Mouse (Mus musculus) right cerebral cortex, postnatal 36 days (tissue): ENCODE data around the gene Hhatl.

ENCODE experiments used
- DNase-seq, 2 experiments: peaks; one replicate each; pipeline ENCODE4 v3.0.0; 2022; ENCODE audit warnings: low spot score in 2 of 2, mixed read lengths in 1 of 2

The Hhatl gene

DNA sequence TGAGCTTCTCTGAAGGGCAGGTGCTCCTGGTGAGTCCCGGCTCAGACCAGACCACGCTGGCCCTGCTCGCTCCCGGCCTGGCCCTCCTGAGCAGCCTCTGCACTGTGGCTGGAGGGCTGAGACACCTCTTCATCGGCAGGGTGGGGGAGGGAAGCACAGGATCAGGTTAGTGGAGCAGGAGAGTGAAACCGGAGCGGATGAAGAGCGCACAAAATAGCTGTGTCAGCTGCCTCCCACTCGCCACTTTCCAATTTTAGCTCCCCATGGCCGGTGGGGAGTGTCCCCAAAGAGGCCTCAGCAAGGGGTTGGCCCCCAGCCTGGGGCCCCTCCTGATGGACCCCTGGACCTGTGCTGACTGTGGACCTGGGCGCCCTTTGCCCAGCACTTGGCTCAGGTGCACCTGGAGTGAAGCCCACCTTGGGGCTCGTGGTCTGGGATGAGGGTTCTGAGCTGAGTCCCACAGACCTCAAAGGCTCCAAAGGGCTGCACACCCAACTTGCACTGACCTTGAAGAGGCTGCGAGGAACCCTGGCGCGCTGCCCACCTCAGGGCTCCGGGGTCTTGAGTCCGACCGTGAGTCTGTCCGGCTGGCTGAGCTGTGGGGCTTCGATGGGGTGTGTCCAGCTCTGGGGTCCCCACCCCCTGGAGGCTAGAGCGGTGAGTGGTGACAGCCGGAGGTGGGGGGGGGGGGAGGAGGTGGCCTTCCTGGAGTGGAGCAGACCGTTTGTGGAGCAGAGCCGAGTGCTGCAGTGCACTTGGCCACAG, at the start of gene Hhatl:
TSS of gene Hhatl (minus strand) at position 751 of the 765 bp plus-strand sequence.
- no peak for DNase-seq

DNA sequence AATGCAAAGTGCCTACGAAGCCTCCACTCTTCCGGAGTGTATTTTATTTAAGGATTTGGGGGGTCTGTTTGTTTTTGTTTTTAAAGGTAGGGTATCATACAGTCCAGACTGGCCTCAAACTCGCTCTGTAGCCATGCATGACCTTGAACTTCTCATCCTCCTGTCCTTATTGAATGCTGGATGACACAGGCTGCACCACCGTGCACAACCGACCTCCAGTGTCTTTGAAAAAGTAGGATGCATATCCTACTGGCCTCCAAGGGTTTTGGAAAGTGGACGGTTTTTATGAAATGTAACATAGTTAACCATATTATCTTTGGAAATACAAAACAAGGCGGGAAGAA, 47.3 kb upstream of the Hhatl start:
- no peak for DNase-seq

DNA sequence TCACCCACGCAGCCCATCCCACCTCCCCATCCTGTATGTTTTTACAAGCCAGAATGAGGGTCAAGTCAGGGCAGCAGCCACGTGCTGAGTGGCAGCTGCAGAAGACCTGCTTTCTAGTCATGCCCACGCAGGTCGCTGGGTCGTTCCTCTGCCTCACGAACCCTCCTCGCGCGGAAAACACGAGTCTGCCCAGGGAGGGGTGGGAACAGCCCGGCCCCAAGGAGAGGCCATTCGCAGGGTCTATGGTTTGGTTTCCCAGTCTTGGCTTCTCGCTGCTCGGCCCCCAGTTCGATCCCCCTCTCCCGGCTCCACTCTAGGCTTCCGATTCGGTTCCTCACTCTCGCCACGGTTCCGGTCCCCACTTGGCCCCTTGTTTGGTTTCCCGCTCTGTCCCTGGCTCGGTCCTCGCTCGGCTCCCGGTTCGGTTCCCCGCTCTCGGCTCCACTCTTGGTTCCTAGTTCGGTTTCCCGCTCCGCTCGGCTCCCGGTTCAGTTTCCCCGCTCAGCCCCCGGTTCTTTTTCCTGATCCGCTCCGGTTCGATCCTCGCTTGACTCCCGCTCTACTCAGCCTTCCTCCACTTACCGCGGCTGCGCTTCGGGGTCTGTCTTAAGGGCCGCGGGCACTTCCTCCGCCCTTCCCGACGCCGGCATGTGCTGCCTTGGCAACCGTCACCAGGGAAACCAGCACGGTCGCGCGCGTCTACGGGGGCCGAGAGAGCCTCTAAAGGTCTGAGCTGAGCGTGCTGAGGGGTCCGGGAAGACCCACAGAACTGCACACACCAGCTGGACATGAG, 46.7 kb upstream of the Hhatl start, which contains the start of gene Ccdc13:
TSS of gene Ccdc13 (minus strand) at position 633 of the 793 bp plus-strand sequence.
- peak; percentile 81 to 88 for DNase-seq

DNA sequence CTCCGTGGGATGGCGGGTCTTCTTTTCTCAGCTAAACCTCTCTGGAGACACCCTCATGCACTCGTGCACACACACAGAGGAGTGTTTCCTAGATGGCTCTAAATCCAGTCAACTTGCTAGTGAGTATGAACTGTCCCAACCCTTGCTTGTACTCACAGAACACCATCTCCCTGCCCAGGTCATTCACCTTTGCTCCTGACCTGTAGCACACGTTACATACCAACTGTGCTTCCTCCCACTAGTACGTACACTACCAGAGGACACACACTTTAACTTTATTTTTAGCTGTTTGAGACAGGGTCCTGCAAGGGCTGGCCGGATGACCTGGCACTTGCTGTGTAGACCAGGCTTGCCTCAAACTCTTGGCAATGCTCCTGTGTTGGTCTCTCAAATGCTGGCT, 45.7 kb upstream of the Hhatl start:
- no peak for DNase-seq

- no peak for DNase-seq
Observed at GRCm38 (mm10) chr9:121833825-121834224, 41.5 kb upstream of the Hhatl start.

DNA sequence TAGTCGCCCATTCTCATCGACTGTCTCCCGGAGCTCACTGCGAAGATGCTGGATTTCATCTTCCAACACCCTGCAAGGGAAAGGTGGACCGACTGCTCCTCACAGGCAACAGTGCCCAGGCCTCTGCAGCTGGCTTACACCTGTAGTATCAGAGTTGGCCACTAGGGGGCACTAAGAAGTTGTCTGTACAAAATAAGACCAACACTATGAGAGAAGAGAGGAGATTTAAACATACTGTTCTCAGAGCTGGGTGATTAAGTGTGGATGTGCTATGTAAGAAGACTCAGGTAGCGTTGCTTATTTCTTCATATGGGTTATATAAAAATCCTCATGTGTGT, 38.6 kb upstream of the Hhatl start:
- peak; percentile 72 to 75 for DNase-seq

DNA sequence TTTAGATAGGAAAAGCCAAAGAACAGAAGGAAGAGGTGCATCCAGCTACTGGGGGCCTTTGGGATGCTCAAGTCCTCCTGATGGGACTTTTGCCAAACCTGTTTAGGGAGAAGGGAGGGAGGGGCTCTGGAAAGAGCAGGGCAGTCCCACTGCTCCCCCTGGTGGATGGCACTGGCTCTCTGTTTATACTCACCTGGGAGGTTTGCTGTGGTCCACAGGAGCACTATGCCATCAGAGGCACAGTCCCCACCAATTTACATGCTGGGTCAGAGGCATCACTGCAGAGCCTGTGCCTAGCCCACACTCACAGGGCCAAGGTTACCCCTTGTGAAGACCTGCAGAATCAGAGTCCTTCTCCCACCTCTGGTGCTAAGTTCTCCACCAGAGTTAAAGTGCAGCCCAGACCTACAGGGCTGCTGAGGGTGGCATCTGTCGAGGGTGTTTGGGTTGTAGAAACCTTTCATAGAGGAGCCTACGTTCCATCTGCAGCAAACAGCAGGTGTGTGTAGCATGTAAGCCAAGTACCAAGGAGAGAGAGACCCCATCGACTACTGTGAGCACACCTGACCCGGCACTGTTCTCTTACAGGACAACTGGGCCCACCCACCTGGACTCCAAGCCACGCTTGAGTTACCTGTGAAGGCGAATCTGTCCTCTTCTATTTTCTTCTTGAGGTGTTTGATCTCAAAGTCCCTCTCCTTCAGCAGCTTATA, 38.1 kb upstream of the Hhatl start:
- DNase-seq, result no peak

- DNase-seq, result no peak
Observed at GRCm38 (mm10) chr9:121829270-121829992, 37.1 kb upstream of the Hhatl start.

GRCm38 (mm10) chr9:121828314-121828713, 36.0 kb upstream of the Hhatl start:
- no peak for DNase-seq

DNA sequence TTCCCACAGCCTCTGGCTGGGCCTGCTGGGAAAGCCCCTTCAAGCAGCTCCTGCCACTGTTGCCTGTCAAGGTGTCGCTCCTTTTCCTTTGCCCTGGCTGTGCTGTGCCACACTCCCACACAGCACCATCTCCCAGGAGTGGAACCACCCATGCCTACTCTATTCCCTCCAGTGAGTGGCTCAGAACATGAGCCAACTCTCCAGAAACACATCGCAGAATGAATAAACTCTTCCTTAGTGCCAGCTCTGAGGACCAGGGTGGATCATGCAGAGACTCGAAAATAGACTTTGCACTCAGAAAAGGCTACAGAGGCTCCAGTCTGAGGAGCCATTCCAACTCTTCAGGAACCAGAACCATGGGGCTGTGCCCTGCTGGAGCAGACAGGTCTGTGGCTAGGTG, 34.0 kb upstream of the Hhatl start:
- DNase-seq, result peak in 1 of 2 experiments; percentile 56

DNA sequence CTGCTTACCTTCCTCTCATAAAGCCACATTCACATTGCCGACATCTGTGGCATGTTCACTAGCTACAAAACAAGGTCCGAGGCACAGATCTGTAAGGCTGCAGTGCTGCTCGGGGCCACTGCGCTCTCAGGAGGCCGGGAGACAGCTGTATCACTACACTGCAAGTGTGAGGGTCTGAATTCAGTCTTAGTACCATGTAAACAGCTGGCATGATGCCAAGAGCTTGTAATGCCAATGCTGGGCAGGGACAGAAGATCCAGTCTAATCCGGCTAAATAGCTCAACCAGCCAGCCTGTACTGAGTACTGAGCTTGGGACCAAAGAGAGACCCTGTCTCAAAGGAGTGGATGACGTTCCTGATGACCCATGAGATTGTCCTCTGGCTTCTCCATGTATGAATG, 31.7 kb upstream of the Hhatl start:
- DNase-seq, result no peak

- DNase-seq, result no peak
Observed at GRCm38 (mm10) chr9:121823051-121823450, 30.7 kb upstream of the Hhatl start.

GRCm38 (mm10) chr9:121822585-121822991, 30.3 kb upstream of the Hhatl start:
- DNase-seq, result no peak

- DNase-seq, result no peak
Observed at GRCm38 (mm10) chr9:121820765-121821164, 28.5 kb upstream of the Hhatl start.

DNA sequence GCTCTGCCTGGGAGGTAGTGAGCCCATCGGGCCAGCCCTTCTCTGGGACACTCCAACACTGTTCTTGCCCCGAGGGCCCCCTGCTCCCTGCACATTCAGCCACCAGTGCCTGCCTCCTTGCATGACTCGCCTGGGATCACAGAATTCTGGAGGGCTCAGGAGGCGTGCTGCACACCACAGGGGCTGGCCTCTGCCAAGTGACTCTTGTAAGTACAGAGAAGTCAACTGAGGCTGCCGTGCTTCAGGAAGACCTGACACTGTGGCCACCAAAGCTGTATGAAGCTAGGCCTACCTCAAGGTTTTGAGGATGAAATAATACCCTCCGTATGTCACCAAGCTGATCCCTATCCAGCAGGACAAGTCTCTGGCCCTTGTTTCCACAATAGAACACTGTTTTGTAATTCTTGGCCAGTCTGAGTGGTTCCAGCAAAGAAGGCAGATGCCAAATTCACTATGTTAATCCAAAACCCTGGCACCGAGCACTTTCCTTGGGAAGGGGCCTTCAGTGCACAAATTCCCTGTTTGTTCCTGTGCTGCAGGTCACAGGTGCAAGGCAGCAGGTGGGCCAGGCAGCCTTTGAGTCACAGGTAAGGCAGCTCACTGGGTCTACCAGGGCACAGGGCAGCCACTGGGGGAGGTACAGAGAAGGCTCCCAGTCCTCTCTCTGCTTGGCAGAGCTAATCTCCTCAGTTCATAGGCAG, 27.6 kb upstream of the Hhatl start:
- no peak for DNase-seq

DNA sequence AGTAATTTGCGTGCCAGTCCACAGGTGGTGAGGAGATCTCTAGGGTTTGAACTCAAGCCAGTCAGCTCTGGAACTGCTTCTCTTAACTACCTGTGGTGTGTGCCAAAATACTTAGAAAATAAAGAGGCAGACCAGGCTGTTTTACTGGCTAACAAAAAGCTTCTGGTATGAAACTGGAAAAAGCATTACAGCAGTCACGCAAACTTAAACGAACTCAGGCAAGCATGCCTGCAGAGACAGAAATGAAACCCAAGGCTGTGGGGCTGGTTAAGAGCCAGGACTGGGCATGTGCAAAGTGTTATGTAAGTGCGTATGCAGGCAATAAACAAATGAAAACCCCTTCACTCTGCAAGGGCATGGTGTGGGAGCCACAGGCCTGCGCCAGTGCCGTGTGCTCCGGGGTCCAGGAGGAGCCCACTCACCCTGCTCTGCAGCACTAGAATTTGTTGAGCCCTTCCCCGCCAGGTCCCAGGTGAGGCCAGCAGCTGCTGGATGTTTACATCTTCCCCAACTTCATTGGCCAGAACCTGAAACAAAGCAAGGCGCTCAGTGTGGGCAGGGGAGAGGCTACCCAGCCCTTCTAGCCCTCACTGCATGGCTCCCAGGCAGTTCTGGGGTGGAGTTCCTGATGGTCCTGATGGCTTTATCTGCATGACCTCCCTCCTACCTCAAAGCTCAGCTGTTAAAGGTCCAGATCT, 26.9 kb upstream of the Hhatl start:
- DNase-seq, result no peak

GRCm38 (mm10) chr9:121815183-121815582, 22.9 kb upstream of the Hhatl start:
- DNase-seq, result no peak

GRCm38 (mm10) chr9:121810081-121810821, 17.9 kb upstream of the Hhatl start:
- peak in 1 of 2 experiments; percentile 58 for DNase-seq

DNA sequence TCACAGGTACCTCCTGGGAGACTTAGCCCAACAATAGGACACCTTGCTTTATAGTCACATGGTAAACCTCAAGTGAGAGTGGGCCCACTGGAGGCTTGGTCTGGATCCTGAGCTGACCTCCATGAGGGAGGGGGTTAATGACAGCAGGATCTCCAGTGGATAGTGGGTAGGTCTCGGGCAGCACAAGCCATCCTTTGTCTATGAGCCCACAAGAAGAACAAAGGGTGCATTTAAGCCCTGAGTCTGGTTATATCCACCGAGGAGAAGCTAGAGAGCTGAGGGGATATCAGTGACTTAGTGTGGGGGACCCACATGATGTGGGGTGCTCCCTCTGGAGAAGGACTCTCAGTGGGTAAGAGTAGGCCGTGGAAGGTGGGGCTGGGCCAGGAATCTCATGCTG, 16.2 kb upstream of the Hhatl start:
- no peak for DNase-seq

GRCm38 (mm10) chr9:121807947-121808346, 15.6 kb upstream of the Hhatl start:
- DNase-seq, result no peak
